Mouse (Mus musculus) heart, adult 11 months (tissue): Measurements from ENCODE around the gene Mtx1.
A peak's percentile ranks its signal among the peaks of the same experiment; 100 is the strongest.

Experiments used
- DNase-seq: peaks from one replicate; pipeline ENCODE4 v3.0.0; 2022

Mtx1 gene

DNA sequence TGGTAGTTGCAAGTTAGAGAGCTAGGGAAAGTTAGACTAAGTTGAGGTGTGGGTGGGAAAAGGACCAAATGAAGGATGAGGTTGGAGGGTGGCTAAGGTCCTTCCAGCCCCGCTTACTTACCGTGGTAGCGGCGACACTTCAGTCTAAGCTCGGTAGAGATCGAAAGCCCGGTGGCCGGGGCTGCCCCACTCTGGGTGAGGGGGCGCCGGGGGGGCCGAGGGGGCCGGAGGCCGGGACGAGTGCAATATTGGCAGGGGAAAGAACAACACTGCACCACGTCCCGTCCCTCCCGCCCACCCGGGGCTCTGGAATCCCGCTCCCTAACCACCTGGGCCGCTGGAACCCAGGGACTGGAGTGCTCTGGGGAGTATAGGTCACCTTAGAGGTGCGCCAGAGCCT is at the start of gene Mtx1:
Mtx1 (minus strand) TSS at position 189 of the 400 bp plus-strand sequence.
- DNase-seq, result no peak

DNA sequence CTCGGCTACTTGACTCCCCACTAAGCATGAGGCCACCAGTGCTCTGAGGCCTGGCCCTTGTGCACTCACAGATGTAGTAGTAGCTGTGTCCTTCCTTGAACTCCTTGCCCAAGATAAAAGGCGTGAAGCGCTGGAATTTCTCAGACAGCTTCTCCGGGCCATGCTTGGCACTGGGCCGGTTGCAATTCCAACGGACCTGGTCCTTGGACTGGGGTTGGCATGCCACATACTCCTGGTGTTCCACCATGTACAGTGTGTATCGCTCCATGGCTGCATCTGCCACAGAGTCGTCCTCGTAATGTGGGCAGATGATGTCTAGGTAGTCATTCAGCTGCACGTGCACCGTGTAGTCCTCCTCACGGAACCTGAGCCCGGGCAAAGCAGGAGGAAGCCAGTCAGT is 49.2 kb upstream of the Mtx1 start:
- no peak for DNase-seq

- peak; percentile 95 for DNase-seq
Observed at GRCm38 (mm10) chr3:89271760-89272159, 44.9 kb upstream of the Mtx1 start.

- peak; percentile 98 for DNase-seq
Observed at GRCm38 (mm10) chr3:89270891-89271290, 44.0 kb upstream of the Mtx1 start.

GRCm38 (mm10) chr3:89270051-89270755 is 43.3 kb upstream of the Mtx1 start, which contains the start of gene Slc50a1:
Gene Slc50a1, minus strand, starts transcription at chr3:89270570.
- DNase-seq, result peak; percentile 99

- DNase-seq, result peak; percentile 88
Observed at GRCm38 (mm10) chr3:89268916-89269315, 42.0 kb upstream of the Mtx1 start.

GRCm38 (mm10) chr3:89266439-89266893 is 39.6 kb upstream of the Mtx1 start:
- DNase-seq, result peak; percentile 98

DNA sequence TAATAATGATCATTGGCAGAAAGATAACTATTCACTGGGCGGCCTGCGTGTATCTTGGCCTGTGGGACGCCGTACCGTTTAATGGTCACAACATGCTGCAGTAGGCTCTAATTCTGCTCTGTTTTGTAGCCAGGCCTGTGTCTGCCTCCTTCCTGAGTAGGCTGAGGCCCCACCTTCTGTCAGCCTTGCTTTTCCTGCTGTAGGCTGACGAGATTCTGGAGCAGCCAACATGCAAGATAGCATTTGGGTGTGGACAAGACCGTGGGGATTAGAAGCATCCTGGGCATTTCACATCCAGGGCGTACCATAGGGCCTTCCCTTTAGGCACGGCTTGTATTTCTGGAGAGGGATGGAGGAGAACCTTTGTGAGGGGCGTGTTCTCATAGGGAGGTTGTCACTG is 35.5 kb upstream of the Mtx1 start:
- peak; percentile 98 for DNase-seq

GRCm38 (mm10) chr3:89260211-89260610 is 33.3 kb upstream of the Mtx1 start:
- no peak for DNase-seq

DNA sequence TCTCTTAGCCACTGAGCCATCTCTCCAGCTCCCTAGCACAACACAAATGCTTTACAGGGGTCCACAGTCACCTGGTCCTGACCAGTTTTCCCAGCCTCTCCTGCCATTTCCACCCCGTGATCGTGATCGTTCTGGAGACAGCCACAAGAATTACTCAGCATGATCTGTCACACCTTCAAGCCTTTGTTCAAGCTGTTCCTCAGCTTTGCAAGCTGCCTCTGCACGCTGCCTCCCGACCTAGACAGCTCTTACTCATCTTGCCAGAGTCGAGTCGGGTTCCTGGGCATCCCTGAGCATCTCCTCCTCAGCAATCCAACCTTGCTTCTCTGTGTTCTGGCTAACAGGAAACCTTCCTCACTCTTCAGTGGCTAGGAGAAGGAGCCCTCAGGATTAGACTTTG is 32.2 kb upstream of the Mtx1 start, which contains the start of gene Dpm3:
Dpm3 (plus strand) TSS at position 283 of the 400 bp plus-strand sequence.
- DNase-seq, result no peak

GRCm38 (mm10) chr3:89256177-89256576 is 29.3 kb upstream of the Mtx1 start:
- DNase-seq, result peak; percentile 97

- DNase-seq, result no peak
Observed at GRCm38 (mm10) chr3:89254994-89255393, 28.1 kb upstream of the Mtx1 start.

DNA sequence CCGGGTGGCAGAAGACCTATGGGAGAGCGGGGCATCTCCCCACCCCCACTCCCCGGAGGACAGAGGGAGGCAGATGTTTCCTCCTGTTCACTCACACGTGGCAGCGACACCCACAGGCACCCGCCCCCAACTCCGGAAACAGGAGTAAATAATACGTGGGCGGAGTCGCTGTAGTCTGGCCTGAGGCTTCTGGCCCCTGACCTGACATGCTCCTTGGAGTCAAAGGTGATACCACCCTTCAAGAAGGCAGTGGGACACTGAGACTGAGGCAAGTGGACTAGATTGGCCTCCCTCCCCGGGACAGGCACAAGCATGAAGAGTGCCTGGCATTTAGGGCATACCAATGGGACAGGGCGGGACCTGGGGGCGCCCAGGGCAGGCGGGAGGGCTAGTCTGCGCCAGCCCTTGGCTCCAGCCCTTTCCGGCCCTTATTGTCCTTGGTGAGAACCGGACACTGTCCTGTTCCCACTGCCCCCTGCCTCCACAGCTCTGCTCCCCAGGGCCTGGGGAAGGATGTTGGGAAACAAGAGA is 24.5 kb upstream of the Mtx1 start:
- DNase-seq, result peak; percentile 99

- peak; percentile 98 for DNase-seq
Observed at GRCm38 (mm10) chr3:89250435-89251040, 23.6 kb upstream of the Mtx1 start.

DNA sequence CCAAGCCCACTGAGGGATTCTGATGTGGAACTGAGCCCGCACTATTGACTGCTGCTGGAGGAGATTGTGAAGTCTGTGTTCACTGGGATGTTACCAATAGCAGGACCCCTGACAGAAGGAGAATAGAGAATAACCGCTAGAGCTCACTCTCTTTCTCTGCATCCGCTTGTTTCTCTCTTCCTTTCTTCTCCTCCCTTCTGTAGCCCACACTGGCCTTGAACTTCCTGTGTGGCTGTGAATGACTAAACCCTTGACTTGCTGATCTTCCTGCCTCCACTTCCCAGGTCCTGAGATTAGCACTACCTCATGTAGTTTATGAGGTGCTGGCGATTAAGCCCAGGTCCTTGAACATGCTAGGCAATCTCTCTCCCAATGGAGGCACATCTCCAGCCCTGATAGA is 20.6 kb upstream of the Mtx1 start:
- DNase-seq, result no peak

DNA sequence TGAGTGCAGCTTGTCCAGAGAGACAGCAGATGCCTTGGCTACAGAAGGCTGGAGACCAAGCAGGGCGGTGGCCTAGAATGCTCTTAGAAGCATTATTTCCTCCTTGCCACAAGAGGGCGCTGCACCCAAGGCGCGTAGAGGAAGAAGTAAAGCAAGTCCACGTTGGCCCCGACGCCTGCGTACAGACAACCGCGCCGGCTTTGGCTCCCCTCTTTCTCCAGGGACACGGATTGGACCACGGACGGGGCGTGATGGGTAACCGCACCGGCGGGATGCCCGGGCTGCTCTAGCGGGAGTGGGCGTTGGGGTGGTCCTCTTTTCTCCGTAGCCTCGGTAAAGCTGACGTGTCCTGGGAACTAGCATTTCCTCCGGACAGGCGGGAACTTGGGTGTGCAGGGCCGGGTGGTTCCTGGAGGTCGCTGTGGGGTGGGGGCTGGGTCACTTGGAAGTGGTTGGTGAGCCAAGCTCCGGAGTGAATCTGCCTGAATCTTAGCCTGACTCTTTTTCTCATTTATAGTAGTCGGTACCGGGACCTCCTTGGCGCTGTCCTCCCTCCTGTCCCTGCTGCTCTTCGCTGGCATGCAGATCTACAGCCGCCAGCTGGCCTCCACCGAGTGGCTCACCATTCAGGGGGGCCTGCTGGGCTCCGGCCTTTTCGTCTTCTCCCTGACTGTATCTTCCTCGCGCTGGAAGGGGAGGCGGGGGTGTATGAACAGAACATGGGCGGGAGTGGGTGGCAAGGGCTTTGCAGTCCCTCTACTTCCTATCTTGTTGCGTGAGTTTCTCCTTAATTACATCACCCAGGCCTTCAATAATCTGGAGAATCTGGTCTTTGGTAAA is 19.6 kb upstream of the Mtx1 start, which contains the start of gene Trim46:
Trim46 (minus strand) TSS at position 49 of the 840 bp plus-strand sequence.
- DNase-seq, result peak; percentile 99

- peak; percentile 98 for DNase-seq
Observed at GRCm38 (mm10) chr3:89245688-89246171, 18.8 kb upstream of the Mtx1 start, which contains the start of gene Krtcap2. Gene Krtcap2, plus strand, starts transcription at chr3:89245966.

- no peak for DNase-seq
Observed at GRCm38 (mm10) chr3:89244982-89245687, 18.2 kb upstream of the Mtx1 start.

- peak; percentile 95 for DNase-seq
Observed at GRCm38 (mm10) chr3:89244158-89244981, 17.5 kb upstream of the Mtx1 start.

DNA sequence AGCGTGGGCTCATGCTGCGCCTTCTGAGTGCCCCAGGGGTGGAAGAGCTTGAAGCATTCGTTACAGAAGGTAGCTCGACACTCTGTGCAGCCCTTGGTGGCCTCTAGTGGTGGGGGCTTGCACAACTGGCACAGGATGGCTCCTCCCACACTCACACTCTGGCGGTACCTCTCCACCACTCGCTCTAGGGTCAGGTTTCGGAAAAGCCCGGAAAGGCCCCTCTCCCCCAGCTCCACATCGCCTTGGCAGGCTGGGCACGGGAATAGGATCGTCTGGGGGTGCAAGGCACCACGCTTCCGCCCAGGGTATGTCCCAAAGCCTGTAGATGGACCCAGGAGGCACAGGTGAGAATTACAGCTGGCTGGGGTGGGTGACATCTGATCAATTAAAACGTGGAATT is 16.7 kb upstream of the Mtx1 start:
- peak; percentile 90 for DNase-seq

- DNase-seq, result peak; percentile 94
Observed at GRCm38 (mm10) chr3:89242331-89242895, 15.5 kb upstream of the Mtx1 start.
